Mouse (Mus musculus) ES-Bruce4 (cell line): ENCODE measurements around the gene Tmtc4.

Experiments used
- CTCF ChIP-seq: IDR thresholded peaks from one replicate; pipeline ENCODE4 v1.8.1; 2011; ENCODE audit warnings: low read depth, low read length
- POLR2A ChIP-seq: IDR thresholded peaks from one replicate; pipeline ENCODE4 v1.8.1; 2011; ENCODE audit warnings: low read length; ENCODE audit not compliant: insufficient read depth

GRCm38 (mm10) chr14:122880291-122880690 is 103.5 kb downstream of the Tmtc4 start:
- no peak for TF ChIP-seq CTCF
- no peak for TF ChIP-seq POLR2A
